Mouse (Mus musculus) 3T3-L1 (cell line): ENCODE measurements around the gene Yipf1.
A peak's percentile ranks its signal among the peaks of the same experiment; 100 is the strongest.

Experiments
- DNase-seq: peaks from one replicate; pipeline ENCODE4 v3.0.0-alpha.2; 2015; ENCODE audit warnings: low read depth, low spot score

Gene Yipf1

DNA sequence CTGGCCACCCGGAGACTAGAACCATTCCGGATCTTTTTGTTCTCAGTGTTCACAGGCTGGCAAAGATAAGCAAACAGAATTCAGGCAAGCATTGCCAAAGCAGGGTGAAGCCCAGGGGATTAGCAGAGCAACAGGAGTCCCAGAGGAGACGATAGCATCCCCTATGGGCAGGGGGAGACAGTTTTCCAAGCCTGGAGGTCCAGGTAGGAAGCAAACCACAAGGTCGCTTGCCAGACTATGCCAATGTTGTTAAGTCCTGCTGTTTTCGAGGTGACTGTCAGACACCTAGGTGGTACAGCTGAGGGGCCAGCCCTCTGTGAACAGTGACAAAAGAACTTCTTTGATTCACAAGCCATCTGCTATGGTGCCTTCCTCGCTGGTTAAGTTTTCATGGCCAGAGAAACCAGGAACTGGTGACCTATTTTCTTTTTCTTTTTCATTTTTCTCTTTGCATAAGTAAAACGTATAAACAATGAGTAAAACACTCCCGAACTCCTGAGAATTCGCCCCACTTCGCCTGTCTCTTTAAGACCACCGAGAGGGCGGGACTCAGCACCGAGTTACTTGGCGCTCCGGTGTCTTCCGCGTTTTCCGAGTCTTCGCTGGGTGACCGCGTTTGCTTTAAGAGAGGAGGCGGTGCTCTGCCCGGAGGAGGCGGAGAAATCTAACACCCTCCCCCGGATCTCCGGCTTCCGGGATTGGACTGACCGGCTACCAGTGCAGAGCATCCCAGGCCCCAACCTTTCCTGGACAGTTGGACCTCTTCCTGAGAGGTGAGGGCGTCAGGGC is at the start of gene Yipf1:
Gene Yipf1, plus strand, starts transcription at position 674 of the 789 bp plus-strand sequence.
- peak; percentile 92 for DNase-seq

DNA sequence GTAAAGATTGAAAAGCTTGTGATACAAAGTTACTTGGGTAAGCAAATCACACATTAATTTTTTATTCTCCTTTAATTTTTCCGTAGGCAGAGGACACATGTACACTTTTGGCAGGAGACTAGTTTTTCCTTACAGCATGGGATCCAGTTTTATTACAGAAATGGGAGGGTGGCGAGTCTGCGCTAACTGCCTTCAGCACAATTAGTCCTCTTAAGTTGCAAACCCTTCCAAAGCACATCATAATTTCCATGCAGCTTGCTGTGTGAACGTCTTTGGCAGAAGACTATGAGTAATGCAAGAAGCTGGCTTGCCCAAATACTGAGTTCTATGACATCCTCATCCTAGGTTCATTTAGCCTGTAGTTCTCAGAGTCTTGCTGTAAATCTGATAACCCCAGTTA is 40.5 kb upstream of the Yipf1 start:
- no peak for DNase-seq

GRCm38 (mm10) chr4:107274511-107274910 is 39.7 kb upstream of the Yipf1 start:
- DNase-seq: no peak

- no peak for DNase-seq
Observed at GRCm38 (mm10) chr4:107278188-107278707, 35.9 kb upstream of the Yipf1 start.

DNA sequence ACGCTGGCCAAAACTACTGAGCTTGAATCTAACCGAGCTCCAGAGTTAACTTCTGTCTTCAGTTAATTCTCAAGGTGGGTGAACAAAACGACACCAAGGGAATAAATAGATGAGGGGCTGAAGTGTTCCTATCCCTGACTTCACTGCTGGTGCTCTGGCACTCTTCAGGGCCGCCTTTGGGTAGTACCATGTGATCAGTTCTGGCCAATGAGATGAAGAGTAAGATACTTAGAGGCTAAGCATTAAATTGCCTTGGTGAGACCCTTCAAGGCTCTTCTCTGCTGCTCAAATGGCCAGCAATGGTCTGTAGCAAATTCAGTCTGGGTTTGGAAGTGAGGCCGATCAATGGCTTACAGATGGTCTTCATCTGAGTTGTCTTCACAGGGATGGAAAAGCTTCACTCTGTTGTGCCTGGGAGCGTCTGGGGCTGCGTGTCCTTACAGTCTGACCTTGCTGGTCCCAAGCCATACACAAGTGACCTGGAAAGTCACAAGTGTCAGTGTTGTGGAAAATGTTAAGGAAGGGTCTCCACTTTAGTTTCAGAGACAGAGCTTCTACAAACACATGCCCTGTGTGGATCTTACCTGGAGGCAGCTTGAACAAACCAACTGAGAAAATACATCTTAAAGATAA is 33.2 kb upstream of the Yipf1 start:
- no peak for DNase-seq

- peak; percentile 84 for DNase-seq
Observed at GRCm38 (mm10) chr4:107285446-107286200, 28.5 kb upstream of the Yipf1 start.

- DNase-seq: no peak
Observed at GRCm38 (mm10) chr4:107286386-107286785, 27.8 kb upstream of the Yipf1 start.

DNA sequence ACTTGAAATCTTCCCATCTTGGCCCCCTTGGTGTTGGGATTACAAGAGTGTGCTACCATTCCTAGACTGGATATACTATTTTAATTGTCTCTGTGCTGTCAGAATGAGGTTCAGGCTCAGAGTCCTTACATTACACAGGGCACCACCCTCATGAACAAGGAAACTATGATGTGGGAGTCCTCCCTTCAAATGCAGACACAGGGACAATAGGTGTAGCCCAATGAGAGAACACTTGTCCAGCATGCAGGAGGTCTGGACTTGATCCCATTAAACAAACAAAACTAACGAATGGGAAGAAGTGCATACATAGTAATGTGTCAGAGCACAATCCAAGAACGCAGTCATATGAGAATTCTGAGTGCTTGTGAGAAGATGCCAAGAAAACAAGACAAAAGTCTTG is 26.6 kb upstream of the Yipf1 start:
- no peak for DNase-seq

GRCm38 (mm10) chr4:107291611-107292272 is 22.4 kb upstream of the Yipf1 start:
- DNase-seq: no peak

DNA sequence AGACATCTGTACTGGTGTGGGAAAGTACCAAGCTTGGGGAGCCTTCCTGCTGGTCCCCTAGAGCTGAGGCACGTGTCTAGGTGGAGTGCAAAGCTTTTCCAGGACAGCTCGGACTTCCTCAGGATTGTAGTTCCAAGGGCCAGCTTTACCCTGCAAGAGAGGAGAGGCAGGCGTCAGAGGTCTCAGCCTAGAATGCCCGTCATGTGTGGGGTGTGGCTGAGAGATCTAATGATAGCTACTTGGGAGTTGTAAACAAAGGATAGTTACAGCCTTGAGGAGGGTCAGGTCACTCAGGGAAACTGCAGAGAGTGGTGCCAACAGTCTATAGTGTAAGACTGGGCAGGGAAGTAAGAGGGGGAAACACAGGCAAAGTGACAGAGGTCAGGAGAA is 21.9 kb upstream of the Yipf1 start:
- DNase-seq: no peak

DNA sequence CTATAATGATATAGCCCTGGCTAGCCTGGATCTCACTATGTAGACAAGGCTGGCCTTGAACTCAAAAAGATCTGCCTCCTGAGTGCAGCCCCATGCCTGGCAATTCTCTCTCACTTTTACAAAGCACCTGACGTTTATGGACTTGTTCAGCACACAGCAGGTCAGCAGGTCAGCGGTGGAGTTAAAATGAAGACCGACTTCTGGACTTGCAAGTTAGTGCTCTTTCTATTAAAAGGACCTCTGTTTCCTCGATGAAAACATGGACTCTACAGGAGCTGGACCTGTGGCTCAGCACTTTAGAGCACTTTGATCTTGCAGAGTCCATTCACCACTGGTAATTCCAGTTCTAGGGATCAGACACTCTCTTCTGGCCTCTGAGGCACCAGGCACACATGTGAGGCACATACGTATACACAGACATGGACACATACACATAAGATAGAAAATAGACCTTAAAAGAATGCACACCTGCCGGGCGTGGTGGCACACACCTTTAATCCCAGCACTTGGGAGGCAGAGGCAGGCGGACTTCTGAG is 16.0 kb upstream of the Yipf1 start:
- no peak for DNase-seq

- no peak for DNase-seq
Observed at GRCm38 (mm10) chr4:107299779-107300340, 14.3 kb upstream of the Yipf1 start.

DNA sequence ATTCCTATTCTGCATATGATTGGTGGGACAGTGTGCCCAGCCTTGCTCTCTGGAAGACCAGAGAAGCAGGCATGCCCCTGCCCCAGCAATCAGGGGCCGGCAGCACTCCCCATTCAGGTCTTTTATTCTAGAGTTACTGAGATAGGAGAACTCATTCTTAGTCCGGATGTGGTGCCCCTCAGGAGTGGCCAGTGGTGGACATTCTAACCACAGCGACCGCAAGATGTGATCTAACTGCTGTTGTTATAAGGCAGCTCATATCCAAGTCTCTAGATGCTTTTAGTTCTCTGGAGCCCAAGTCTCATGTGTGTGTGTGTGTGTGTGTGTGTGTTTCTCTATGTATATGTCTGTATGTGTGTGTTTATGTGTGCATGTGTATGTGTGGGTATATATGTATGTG is 13.8 kb upstream of the Yipf1 start:
- no peak for DNase-seq

- DNase-seq: no peak
Observed at GRCm38 (mm10) chr4:107300902-107301555, 13.1 kb upstream of the Yipf1 start.

- DNase-seq: no peak
Observed at GRCm38 (mm10) chr4:107302221-107302620, 11.9 kb upstream of the Yipf1 start.

DNA sequence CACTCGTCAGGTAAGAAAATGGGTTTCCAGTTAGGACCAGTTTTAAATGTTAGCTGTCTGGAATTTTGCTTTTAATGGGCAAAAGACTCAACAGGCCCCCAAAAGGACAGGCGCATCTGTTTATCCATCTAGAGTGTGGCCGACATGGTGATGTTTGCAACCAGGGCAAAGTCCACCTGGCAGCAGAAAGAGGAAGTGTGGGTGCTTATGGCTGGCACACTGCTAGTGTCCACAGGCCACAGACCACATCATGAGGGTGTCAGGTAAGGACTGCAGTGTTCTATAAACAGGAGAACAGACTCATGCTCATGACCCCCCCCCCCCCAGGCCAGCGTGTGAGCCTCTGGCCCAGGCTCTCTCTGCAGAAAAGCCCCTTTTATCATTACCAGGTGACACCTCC is 11.3 kb upstream of the Yipf1 start:
- DNase-seq: no peak

GRCm38 (mm10) chr4:107303531-107303930 is 10.6 kb upstream of the Yipf1 start:
- no peak for DNase-seq

DNA sequence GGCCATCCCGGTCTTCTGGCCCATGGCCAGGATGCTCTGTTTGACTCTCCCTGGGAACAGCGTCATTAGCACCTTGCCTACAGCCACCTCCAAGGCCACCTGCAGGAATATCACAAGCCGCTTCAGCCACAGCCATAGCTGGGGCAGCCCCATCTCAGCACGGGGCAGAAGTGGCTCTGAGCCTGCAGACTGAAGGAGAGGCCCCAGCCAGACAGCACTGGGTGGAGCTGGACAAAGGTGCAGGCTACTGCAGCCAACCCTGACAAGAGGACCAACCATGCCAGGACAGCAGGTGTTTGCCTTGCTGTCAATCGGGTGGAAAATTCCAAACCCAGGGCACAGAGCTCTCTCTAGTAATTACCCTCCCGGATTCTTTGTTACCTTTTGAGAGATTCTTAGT is 7.2 kb upstream of the Yipf1 start, which contains the start of gene Dio1:
Gene Dio1, minus strand, starts transcription at position 204 of the 400 bp plus-strand sequence.
- DNase-seq: no peak

DNA sequence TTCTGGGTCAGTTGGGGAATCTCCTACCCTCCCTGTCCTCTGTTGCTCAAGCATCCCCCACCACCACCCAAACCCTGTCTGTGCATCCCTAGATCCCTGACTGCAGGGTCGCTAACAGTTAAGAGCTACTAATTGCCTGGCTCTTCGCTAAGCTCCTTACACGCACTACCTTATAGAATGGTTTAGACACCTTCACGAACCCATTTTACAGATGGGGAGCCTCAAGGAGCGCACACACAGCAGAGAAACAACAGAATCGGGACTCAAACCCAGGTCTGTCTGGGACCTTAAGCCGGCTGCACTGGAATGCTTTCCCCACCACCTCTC is 279 bp downstream of the Yipf1 start:
- no peak for DNase-seq

GRCm38 (mm10) chr4:107318646-107319045 is 4.5 kb downstream of the Yipf1 start:
- DNase-seq: no peak

GRCm38 (mm10) chr4:107321041-107321440 is 6.9 kb downstream of the Yipf1 start:
- no peak for DNase-seq
